Mouse (Mus musculus): ENCODE data around the gene Zfp981. TPM values are rescaled to one million over a fixed set of nuclear protein-coding genes. Genes with fewer than 3 reads are reported as not detected.
"Not testable (repeated sequence)": the region's sequence is repeated elsewhere in the genome, so short reads cannot be mapped to it uniquely, and the experiment has no call there.

The Zfp981 gene
- polyA plus RNA-seq, 1 experiment: not detected

- WGBS: 62% methylated on average over 6 of the region's 6 CpGs
- H3K27ac ChIP-seq (ENCODE audit: insufficient read depth, low read depth, low read length); H3K4me3 ChIP-seq (ENCODE audit: insufficient read depth, low read depth, low read length); DNase-seq; H3K27me3 ChIP-seq (replicated peaks; ENCODE audit: control insufficient read depth, insufficient read depth, low read length); H3K4me1 ChIP-seq (ENCODE audit: control insufficient read depth, insufficient read depth, low read length); H3K36me3 ChIP-seq (ENCODE audit: control insufficient read depth, insufficient read depth, low read length): not testable (repeated sequence)
Measured at GRCm38 (mm10) chr4:146485183-146485939, 16.5 kb upstream of the Zfp981 start.

- not testable (repeated sequence) for H3K36me3 ChIP-seq (ENCODE audit: control insufficient read depth, insufficient read depth, low read length); H3K4me3 ChIP-seq (ENCODE audit: insufficient read depth, low read depth, low read length); H3K27ac ChIP-seq (ENCODE audit: insufficient read depth, low read depth, low read length); H3K27me3 ChIP-seq (replicated peaks; ENCODE audit: control insufficient read depth, insufficient read depth, low read length); H3K4me1 ChIP-seq (ENCODE audit: control insufficient read depth, insufficient read depth, low read length); DNase-seq
- 73% methylated on average over 1 of the region's 1 CpGs for WGBS
Measured at GRCm38 (mm10) chr4:146486753-146487152, 15.1 kb upstream of the Zfp981 start.

- H3K27me3 ChIP-seq (replicated peaks; ENCODE audit: control insufficient read depth, insufficient read depth, low read length); H3K4me3 ChIP-seq (ENCODE audit: insufficient read depth, low read depth, low read length); H3K36me3 ChIP-seq (ENCODE audit: control insufficient read depth, insufficient read depth, low read length); DNase-seq; H3K27ac ChIP-seq (ENCODE audit: insufficient read depth, low read depth, low read length); H3K4me1 ChIP-seq (ENCODE audit: control insufficient read depth, insufficient read depth, low read length): not testable (repeated sequence)
- 76% methylated on average over 4 of the region's 4 CpGs for WGBS
Measured at GRCm38 (mm10) chr4:146489196-146489595, 12.6 kb upstream of the Zfp981 start.

- WGBS: 80% methylated on average over 1 of the region's 1 CpGs
- not testable (repeated sequence) for DNase-seq; H3K4me3 ChIP-seq (ENCODE audit: insufficient read depth, low read depth, low read length); H3K36me3 ChIP-seq (ENCODE audit: control insufficient read depth, insufficient read depth, low read length); H3K4me1 ChIP-seq (ENCODE audit: control insufficient read depth, insufficient read depth, low read length); H3K27me3 ChIP-seq (replicated peaks; ENCODE audit: control insufficient read depth, insufficient read depth, low read length); H3K27ac ChIP-seq (ENCODE audit: insufficient read depth, low read depth, low read length)
Measured at GRCm38 (mm10) chr4:146491993-146492392, 9.8 kb upstream of the Zfp981 start.

DNA sequence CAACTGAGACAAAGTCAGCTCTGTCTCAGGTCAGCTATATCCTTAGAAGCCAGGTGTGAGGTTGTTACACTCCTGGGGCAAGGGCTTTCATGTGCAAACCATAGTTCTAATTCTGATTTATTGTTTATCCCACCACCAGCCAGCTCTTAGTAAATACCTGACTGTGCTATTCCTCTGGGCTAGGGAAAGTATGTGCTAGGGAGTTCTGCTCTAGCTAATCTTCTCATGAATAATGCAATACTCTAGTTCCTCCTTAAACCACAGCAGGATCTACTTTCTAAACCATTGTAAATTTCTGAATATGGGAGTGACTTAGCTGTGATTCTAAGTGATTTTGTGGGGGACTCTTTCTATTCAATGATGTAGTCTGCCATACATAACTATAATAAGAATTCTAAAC is 9.4 kb upstream of the Zfp981 start:
- no peaks in the 10 kb centered on the region for H3K4me1 ChIP-seq (ENCODE audit: control insufficient read depth, insufficient read depth, low read length)
- no peak for DNase-seq
- TF ChIP-seq CTCF (conservative IDR thresholded peaks at IDR 0.05; ENCODE audit: insufficient read depth, insufficient read length, low read depth, low read length) (no peak), POLR2A (IDR thresholded peaks at IDR 0.05; ENCODE audit: low read depth, low read length) (no peak)
- H3K27me3 ChIP-seq (replicated peaks; ENCODE audit: control insufficient read depth, insufficient read depth, low read length): no peaks in the 10 kb centered on the region
- no peaks in the 10 kb centered on the region for H3K36me3 ChIP-seq (ENCODE audit: control insufficient read depth, insufficient read depth, low read length)
- H3K27ac ChIP-seq (ENCODE audit: insufficient read depth, low read depth, low read length): no peak overlapping the region
- no peak overlapping the region for H3K4me3 ChIP-seq (ENCODE audit: insufficient read depth, low read depth, low read length)

- Histone ChIP-seq H3K27ac (ENCODE audit: insufficient read depth, low read depth, low read length) (no peak overlapping the region), H3K4me1 (ENCODE audit: control insufficient read depth, insufficient read depth, low read length) (no peaks in the 10 kb centered on the region), H3K4me3 (ENCODE audit: insufficient read depth, low read depth, low read length) (no peak overlapping the region), H3K27me3 (replicated peaks; ENCODE audit: control insufficient read depth, insufficient read depth, low read length) (no peaks in the 10 kb centered on the region), H3K36me3 (ENCODE audit: control insufficient read depth, insufficient read depth, low read length) (no peaks in the 10 kb centered on the region)
- no peak for TF ChIP-seq POLR2A (IDR thresholded peaks at IDR 0.05; ENCODE audit: low read depth, low read length)
- TF ChIP-seq CTCF (conservative IDR thresholded peaks at IDR 0.05; ENCODE audit: insufficient read depth, insufficient read length, low read depth, low read length): no peak
- 33% methylated on average over 1 of the region's 1 CpGs for WGBS
- no peak for DNase-seq
Measured at GRCm38 (mm10) chr4:146492851-146493250, 9.0 kb upstream of the Zfp981 start.

GRCm38 (mm10) chr4:146493319-146493907 is 8.4 kb upstream of the Zfp981 start:
- H3K27me3 ChIP-seq (replicated peaks; ENCODE audit: control insufficient read depth, insufficient read depth, low read length); H3K36me3 ChIP-seq (ENCODE audit: control insufficient read depth, insufficient read depth, low read length); H3K27ac ChIP-seq (ENCODE audit: insufficient read depth, low read depth, low read length); H3K4me1 ChIP-seq (ENCODE audit: control insufficient read depth, insufficient read depth, low read length); DNase-seq; H3K4me3 ChIP-seq (ENCODE audit: insufficient read depth, low read depth, low read length): not testable (repeated sequence)
- WGBS: 85% methylated on average over 6 of the region's 6 CpGs

- Histone ChIP-seq H3K27ac (ENCODE audit: insufficient read depth, low read depth, low read length) (no peak overlapping the region), H3K4me3 (ENCODE audit: insufficient read depth, low read depth, low read length) (no peak overlapping the region), H3K36me3 (ENCODE audit: control insufficient read depth, insufficient read depth, low read length) (no peaks in the 10 kb centered on the region), H3K27me3 (replicated peaks; ENCODE audit: control insufficient read depth, insufficient read depth, low read length) (no peaks in the 10 kb centered on the region), H3K4me1 (ENCODE audit: control insufficient read depth, insufficient read depth, low read length) (no peaks in the 10 kb centered on the region)
- DNase-seq: no peak
- no peak for TF ChIP-seq CTCF (conservative IDR thresholded peaks at IDR 0.05; ENCODE audit: insufficient read depth, insufficient read length, low read depth, low read length)
- no peak for TF ChIP-seq POLR2A (IDR thresholded peaks at IDR 0.05; ENCODE audit: low read depth, low read length)
- WGBS: 53% methylated on average over 4 of the region's 4 CpGs
Measured at GRCm38 (mm10) chr4:146494980-146495379, 6.8 kb upstream of the Zfp981 start.

DNA sequence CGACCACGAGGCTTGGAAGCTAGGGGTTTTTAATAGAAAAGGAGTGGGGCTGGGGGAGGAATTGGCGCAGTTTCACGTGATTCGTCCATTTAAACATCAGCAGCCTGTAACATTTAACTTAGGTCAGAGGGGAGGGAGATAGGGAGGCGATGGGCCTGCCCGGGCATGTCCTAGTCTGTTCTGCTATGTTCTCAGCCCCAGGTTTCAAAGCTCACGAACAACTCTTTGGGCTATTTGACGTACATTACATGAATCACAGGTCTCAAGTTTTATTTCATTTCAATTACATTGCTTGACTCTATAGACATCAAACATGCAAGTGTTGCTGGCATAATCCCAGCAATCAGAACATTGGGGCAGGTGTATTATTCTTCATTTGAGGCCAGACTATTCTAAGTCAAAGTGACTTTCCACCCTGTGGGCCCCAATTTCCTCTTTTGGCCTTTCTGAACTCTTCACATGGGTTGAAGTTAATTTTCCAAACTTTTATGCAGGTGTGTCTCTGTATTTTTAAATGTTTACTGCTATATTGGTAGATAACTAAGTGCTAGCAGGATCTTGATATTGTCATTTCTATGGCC is 4.0 kb upstream of the Zfp981 start:
- not testable (repeated sequence) for DNase-seq; H3K36me3 ChIP-seq (ENCODE audit: control insufficient read depth, insufficient read depth, low read length); H3K27me3 ChIP-seq (replicated peaks; ENCODE audit: control insufficient read depth, insufficient read depth, low read length); H3K27ac ChIP-seq (ENCODE audit: insufficient read depth, low read depth, low read length); H3K4me3 ChIP-seq (ENCODE audit: insufficient read depth, low read depth, low read length); H3K4me1 ChIP-seq (ENCODE audit: control insufficient read depth, insufficient read depth, low read length)
- 79% methylated on average over 9 of the region's 9 CpGs for WGBS

GRCm38 (mm10) chr4:146509029-146509428 is 7.2 kb downstream of the Zfp981 start:
- DNase-seq: not testable (repeated sequence)
- WGBS: 94% methylated on average over 22 of the region's 24 CpGs

GRCm38 (mm10) chr4:146511871-146512270 is 10.0 kb downstream of the Zfp981 start:
- H3K4me1 ChIP-seq (ENCODE audit: control insufficient read depth, insufficient read depth, low read length); H3K27me3 ChIP-seq (replicated peaks; ENCODE audit: control insufficient read depth, insufficient read depth, low read length); H3K36me3 ChIP-seq (ENCODE audit: control insufficient read depth, insufficient read depth, low read length); DNase-seq; H3K27ac ChIP-seq (ENCODE audit: insufficient read depth, low read depth, low read length); H3K4me3 ChIP-seq (ENCODE audit: insufficient read depth, low read depth, low read length): not testable (repeated sequence)

More at GRCm38 (mm10) chr4:146509029-146509428, 7.2 kb downstream of the Zfp981 start:
- not testable (repeated sequence) for H3K4me3 ChIP-seq (ENCODE audit: insufficient read depth, low read depth, low read length); H3K36me3 ChIP-seq (ENCODE audit: control insufficient read depth, insufficient read depth, low read length); H3K27ac ChIP-seq (ENCODE audit: insufficient read depth, low read depth, low read length); H3K4me1 ChIP-seq (ENCODE audit: control insufficient read depth, insufficient read depth, low read length); H3K27me3 ChIP-seq (replicated peaks; ENCODE audit: control insufficient read depth, insufficient read depth, low read length)
